Comparison of ENCODE assay signal across 9 mouse cellular contexts in genomic region chr4:71488663-71489161, GRCm38 (mm10).
DNase-seq lines count a peak whose midpoint lies in the region; TF ChIP-seq lines count a peak whose summit lies in the region.
"Had no signal": no experiment of that assay in that cellular context is flagged by ENCODE, and none has a peak within 500 bp of the region (broad histone marks: within the 10 kb centered on the region; RNA-seq: fewer than 3 reads in every experiment).

No protein-coding gene starts in this region.

- H3K4me1 ChIP-seq in kidney, adult 2 months (ENCODE audit: control insufficient read depth, insufficient read depth, low read length) = no peaks in the 10 kb centered on the region
- peaks cover 34% of the 10 kb centered on the region for H3K4me1 ChIP-seq in forebrain, embryonic 10.5 days
- H3K4me1 ChIP-seq: megakaryocyte, embryonic 14.5 days had no signal

- no peak for TF ChIP-seq POLR2A in kidney, adult 2 months (IDR thresholded peaks at IDR 0.05; ENCODE audit: low read depth, low read length)

- WGBS in kidney, adult 2 months = 30% methylated on average over 2 of the region's 2 CpGs
- 33% methylated on average over 2 of the region's 2 CpGs for WGBS in forebrain, embryonic 10.5 days

- no peak overlapping the region for H3K27ac ChIP-seq in kidney, adult 2 months (ENCODE audit: insufficient read depth, low read depth, low read length)
- no peak overlapping the region for H3K27ac ChIP-seq in forebrain, embryonic 10.5 days

- no peaks in the 10 kb centered on the region for H3K9me3 ChIP-seq in forebrain, embryonic 10.5 days
- H3K9me3 ChIP-seq: megakaryocyte, embryonic 14.5 days had no signal

- no peak overlapping the region for H3K4me3 ChIP-seq in kidney, adult 2 months (ENCODE audit: insufficient read depth, low read depth, low read length)
- H3K4me3 ChIP-seq in forebrain, embryonic 10.5 days = no peak overlapping the region
- H3K4me3 ChIP-seq: megakaryocyte, embryonic 14.5 days had no signal

- no peaks in the 10 kb centered on the region for H3K36me3 ChIP-seq in kidney, adult 2 months (ENCODE audit: control insufficient read depth, insufficient read depth, low read length)
- no peaks in the 10 kb centered on the region for H3K36me3 ChIP-seq in forebrain, embryonic 10.5 days (replicated peaks)

- TF ChIP-seq CTCF in kidney, adult 2 months (conservative IDR thresholded peaks at IDR 0.05; ENCODE audit: insufficient read depth, insufficient read length, low read depth, low read length) = no peak

- DNase-seq in gastrocnemius, postnatal 10 days = peak; percentile 4
- DNase-seq in gastrocnemius, adult 8-10 months (ENCODE audit: low spot score in 2 of 2) = no peak
- peak; percentile 18 for DNase-seq in ovary, adult 18-20 months (ENCODE audit: low spot score)
- no peak for DNase-seq in ovary, postnatal 10 days (ENCODE audit: low spot score)
- peak; percentile 41 for DNase-seq in kidney, adult 2 months
- peak; percentile 37 for DNase-seq in lung, postnatal 36 days
- no peak for DNase-seq in right cerebral cortex, adult 2 months (ENCODE audit: low spot score in 2 of 2)
- DNase-seq in forebrain, embryonic 10.5 days (ENCODE audit: extremely low spot score, low spot score) = no peak

- no peaks in the 10 kb centered on the region for H3K27me3 ChIP-seq in kidney, adult 2 months (replicated peaks; ENCODE audit: control insufficient read depth, insufficient read depth, low read length)
- H3K27me3 ChIP-seq in forebrain, embryonic 10.5 days (ENCODE audit: poor library complexity, severe bottlenecking) = peaks cover 58% of the 10 kb centered on the region
- H3K27me3 ChIP-seq: megakaryocyte, embryonic 14.5 days had no signal

Comparison
In these comparisons a context has a peak if more than half of its experiments do, and no peak if none do; other contexts are left out.
1. DNase-seq: peak in gastrocnemius, postnatal 10 days (single experiment), ovary, adult 18-20 months (single experiment), kidney, adult 2 months (single experiment) and lung, postnatal 36 days (single experiment); none in gastrocnemius, adult 8-10 months (0 of 2), ovary, postnatal 10 days (single experiment), right cerebral cortex, adult 2 months (0 of 2) and forebrain, embryonic 10.5 days (single experiment).